Mouse (Mus musculus) olfactory bulb, adult 2 months (tissue): ENCODE results near the gene Letm1.

Source experiments
- CTCF ChIP-seq: fragments of 200-500 bp; IDR thresholded peaks from 2 replicates; pipeline ENCODE4 v1.5.1; 2012; ENCODE audit warnings: low read depth, mild to moderate bottlenecking, low read length, moderate library complexity; ENCODE audit not compliant: insufficient read depth
- POLR2A ChIP-seq: fragments of 200-500 bp; IDR thresholded peaks from 2 replicates; pipeline ENCODE4 v1.6.1; 2012; ENCODE audit warnings: mild to moderate bottlenecking, low read depth, low read length, moderate library complexity; ENCODE audit not compliant: insufficient read depth

- TF ChIP-seq CTCF (no peak), POLR2A (no peak)
Measured at GRCm38 (mm10) chr5:33697947-33698512, 84.6 kb downstream of the Letm1 start.
